In the genomic region with DNA sequence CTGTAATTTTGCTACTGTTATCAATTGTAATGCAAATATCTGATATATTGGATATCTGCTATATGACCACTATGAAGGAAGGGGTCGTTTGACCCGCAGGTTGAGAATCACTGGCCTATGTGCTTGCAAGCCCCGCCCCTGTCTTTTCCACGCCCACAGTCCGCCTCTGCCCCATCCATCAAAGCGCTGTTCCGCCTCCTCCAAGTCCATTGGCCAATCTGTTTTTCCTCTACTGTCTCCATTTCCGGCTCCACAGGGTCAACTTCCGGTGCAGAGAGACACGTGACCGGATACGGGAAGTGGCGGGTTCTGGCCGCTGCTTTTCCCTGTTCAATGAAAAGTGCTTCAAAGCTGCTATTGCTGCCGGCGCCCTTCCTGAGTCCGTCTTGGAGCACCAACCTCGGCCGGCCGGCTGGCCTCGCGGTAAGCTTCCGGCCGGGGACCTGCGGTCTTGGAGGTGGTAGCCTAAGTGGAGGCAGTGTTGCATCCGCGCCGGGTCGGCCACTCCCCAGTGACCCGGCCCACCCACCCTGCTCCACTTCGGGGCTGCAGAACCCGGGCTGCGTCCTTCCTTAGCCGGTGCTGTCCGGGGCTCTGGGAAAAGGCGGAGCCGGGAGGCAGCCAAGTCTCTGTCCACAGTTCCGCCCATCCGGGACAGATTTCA, we compare ENCODE assay signal across 8 mouse cellular contexts. TPM values are rescaled to one million over a fixed set of nuclear protein-coding genes. Genes with fewer than 3 reads are reported as not detected.
DNase-seq lines count a peak whose midpoint lies in the region; ATAC-seq lines count a peak whose summit lies in the region.

A gene (plus strand): TSS at position 272 of the 664 bp plus-strand sequence.

- no peaks in the 10 kb centered on the region for H3K27me3 ChIP-seq in heart, embryonic 10.5 days (ENCODE audit: insufficient read depth, poor library complexity, severe bottlenecking)
- H3K27me3 ChIP-seq in kidney, embryonic 15.5 days, result no peaks in the 10 kb centered on the region

- peak within 1 kb of the TSS; percentile 97 for H3K4me3 ChIP-seq in heart, embryonic 10.5 days
- H3K4me3 ChIP-seq in kidney, embryonic 15.5 days (replicated peaks), result peak within 1 kb of the TSS; percentile 91

- H3K9me3 ChIP-seq in heart, embryonic 10.5 days, result no peaks in the 10 kb centered on the region
- H3K9me3 ChIP-seq in kidney, embryonic 15.5 days (replicated peaks), result no peaks in the 10 kb centered on the region

- H3K9ac ChIP-seq in kidney, embryonic 15.5 days, result peak within 1 kb of the TSS; percentile 76

- peak; percentile 94 to 95 for DNase-seq in B cell, adult 2 months
- DNase-seq in brain, adult 2 months (ENCODE audit: low read depth, low spot score), result peak; percentile 99
- DNase-seq in heart, embryonic 10.5 days (ENCODE audit: low spot score), result peak; percentile 98
- DNase-seq in liver, result peak; percentile 92
- DNase-seq in spleen, postnatal 4 days (ENCODE audit: low spot score in 2 of 2), result peak; percentile 91 to 93

- H3K27ac ChIP-seq in heart, embryonic 10.5 days, result peak within 1 kb of the TSS; percentile 87
- peak within 1 kb of the TSS; percentile 94 for H3K27ac ChIP-seq in kidney, embryonic 15.5 days

- H3K4me1 ChIP-seq in heart, embryonic 10.5 days, result peaks cover 8% of the 10 kb centered on the region
- H3K4me1 ChIP-seq in kidney, embryonic 15.5 days, result peaks cover 12% of the 10 kb centered on the region

- peaks cover 5% of the 10 kb centered on the region for H3K36me3 ChIP-seq in heart, embryonic 10.5 days
- peaks cover 13% of the 10 kb centered on the region for H3K36me3 ChIP-seq in kidney, embryonic 15.5 days

- ATAC-seq in erythroblast, adult 5-6 weeks (replicated peaks; ENCODE audit: low FRiP score, poor library complexity, severe bottlenecking), result peak; percentile 100
- ATAC-seq in kidney, embryonic 15.5 days (replicated peaks; ENCODE audit: low FRiP score), result peak; percentile 100
- ATAC-seq in monocyte, adult 5-6 weeks (replicated peaks; ENCODE audit: insufficient number of reproducible peaks, low FRiP score, low TSS enrichment, poor library complexity, severe bottlenecking), result peak; percentile 99

- peak within 1 kb of the TSS; percentile 80 for H3K4me2 ChIP-seq in kidney, embryonic 15.5 days

- under 1% methylated on average over 39 of the region's 39 CpGs for WGBS in heart, embryonic 10.5 days
- under 1% methylated on average over 39 of the region's 39 CpGs for WGBS in kidney, embryonic 15.5 days

RNA-seq across cellular contexts. Expression of the gene that starts here (rescaled TPM):
- total RNA-seq in erythroblast, adult 5-6 weeks (2015; ENCODE audit: low replicate concordance), result 23.1 and 32.4 TPM in 2 replicates
- 16.2 and 18.7 TPM in 2 replicates for total RNA-seq in erythroblast, adult 5-6 weeks (2017; ENCODE audit: low replicate concordance)
- polyA plus RNA-seq in heart, embryonic 10.5 days (2016; fragmentation: Nextera tagmentation; extraction: Ambion mirVana), result 30.0 and 31.8 TPM in 2 replicates
- polyA plus RNA-seq in kidney, embryonic 15.5 days (2015; fragmentation: Nextera tagmentation; extraction: Ambion mirVana), result 33.0 and 33.3 TPM in 2 replicates
- 71.5 to 89.2 TPM (median 82.8 TPM) in 3 replicates for total RNA-seq in monocyte, adult 5-6 weeks (2017)

Comparison
In these comparisons a context has a peak if more than half of its experiments do, and no peak if none do; other contexts are left out.
1. Peak in every context shown above with its lines: DNase-seq, ATAC-seq, H3K4me3 ChIP-seq and H3K27ac ChIP-seq.